Mouse (Mus musculus): ENCODE results near the gene Mtfr1l.
A peak's percentile ranks its signal among the peaks of the same experiment; 100 is the strongest.

Gene Mtfr1l

GRCm38 (mm10) chr4:134489986-134490665 is 45.1 kb downstream of the Mtfr1l start:
- no peak for DNase-seq (ENCODE audit: low spot score)

- no peak for DNase-seq (ENCODE audit: low spot score)
Observed at GRCm38 (mm10) chr4:134488211-134488610, 47.0 kb downstream of the Mtfr1l start.

- no peak for DNase-seq (ENCODE audit: low spot score)
Observed at GRCm38 (mm10) chr4:134485151-134485900, 49.9 kb downstream of the Mtfr1l start.

GRCm38 (mm10) chr4:134484231-134484630 is 51.0 kb downstream of the Mtfr1l start:
- no peak for DNase-seq (ENCODE audit: low spot score)

GRCm38 (mm10) chr4:134483696-134484095 is 51.5 kb downstream of the Mtfr1l start:
- peak; percentile 82 for DNase-seq (ENCODE audit: low spot score)

- no peak for DNase-seq (ENCODE audit: low spot score)
Observed at GRCm38 (mm10) chr4:134483078-134483688, 52.0 kb downstream of the Mtfr1l start.

- no peak for DNase-seq (ENCODE audit: low spot score)
Observed at GRCm38 (mm10) chr4:134482442-134482841, 52.7 kb downstream of the Mtfr1l start.

GRCm38 (mm10) chr4:134481270-134481669 is 53.9 kb downstream of the Mtfr1l start:
- no peak for DNase-seq (ENCODE audit: low spot score)

- DNase-seq (ENCODE audit: low spot score), result peak; percentile 84
Observed at GRCm38 (mm10) chr4:134480864-134481263, 54.3 kb downstream of the Mtfr1l start.

GRCm38 (mm10) chr4:134479839-134480238 is 55.3 kb downstream of the Mtfr1l start:
- DNase-seq (ENCODE audit: low spot score), result no peak

GRCm38 (mm10) chr4:134478031-134478430 is 57.2 kb downstream of the Mtfr1l start:
- peak; percentile 93 for DNase-seq (ENCODE audit: low spot score)

- no peak for DNase-seq (ENCODE audit: low spot score)
Observed at GRCm38 (mm10) chr4:134476899-134477298, 58.3 kb downstream of the Mtfr1l start.

All from layer of hippocampus, adult 11-12 months (tissue).